Mouse (Mus musculus): ENCODE results near the gene Arpc5. TPM values are rescaled to one million over a fixed set of nuclear protein-coding genes. Genes with fewer than 3 reads are reported as not detected.

Gene Arpc5
- 210 and 213 TPM in 2 replicates for polyA plus RNA-seq (2015; fragmentation: Nextera tagmentation; extraction: Ambion mirVana)

GRCm38 (mm10) chr1:152766032-152766772 is at the start of gene Arpc5, which contains the start of gene Rgl1:
Arpc5 (plus strand) TSS chr1:152766542.
Rgl1 (minus strand) TSS chr1:152766351.
- WGBS = under 1% methylated on average over 84 of the region's 86 CpGs
- peaks cover 19% of the 10 kb centered on the region for H3K4me1 ChIP-seq
- H3K27me3 ChIP-seq = peaks cover 8% of the 10 kb centered on the region
- H3K4me2 ChIP-seq (replicated peaks) = peak within 1 kb of the TSS; percentile 97
- ATAC-seq (ENCODE audit: low FRiP score, low read depth) = peak; percentile 97
- H3K4me3 ChIP-seq = peak within 1 kb of the TSS; percentile 98
- H3K36me3 ChIP-seq = peaks cover 16% of the 10 kb centered on the region
- H3K9ac ChIP-seq = peak within 1 kb of the TSS; percentile 95
- no peaks in the 10 kb centered on the region for H3K9me3 ChIP-seq
- H3K27ac ChIP-seq = peak within 1 kb of the TSS; percentile 72; the same call in 1 of the 2 replicates

- Histone ChIP-seq H3K9me3 (0 out of 2 replicates have a peak, but pooled peaks cover 3% of the 10 kb centered on the region), H3K27ac (no peak overlapping the region), H3K4me1 (peaks cover 22% of the 10 kb centered on the region), H3K4me3 (no peak overlapping the region), H3K4me2 (replicated peaks) (no peak overlapping the region), H3K9ac (no peak overlapping the region), H3K36me3 (no peaks in the 10 kb centered on the region), H3K27me3 (no peaks in the 10 kb centered on the region)
- 74% methylated on average over 1 of the region's 1 CpGs for WGBS
- ATAC-seq (ENCODE audit: low FRiP score, low read depth) = no peak
Measured at GRCm38 (mm10) chr1:152717329-152717728, 49.0 kb upstream of the Arpc5 start.

GRCm38 (mm10) chr1:152718200-152718599 is 48.1 kb upstream of the Arpc5 start:
- Histone ChIP-seq H3K9ac (no peak overlapping the region), H3K4me3 (no peak overlapping the region), H3K27me3 (no peaks in the 10 kb centered on the region), H3K27ac (no peak overlapping the region), H3K36me3 (no peaks in the 10 kb centered on the region), H3K9me3 (0 out of 2 replicates have a peak, but pooled peaks cover 3% of the 10 kb centered on the region), H3K4me2 (replicated peaks) (no peak overlapping the region), H3K4me1 (peaks cover 22% of the 10 kb centered on the region)
- no peak for ATAC-seq (ENCODE audit: low FRiP score, low read depth)
- WGBS = 56% methylated on average over 6 of the region's 6 CpGs

- no peak for ATAC-seq (ENCODE audit: low FRiP score, low read depth)
- Histone ChIP-seq H3K9me3 (no peaks in the 10 kb centered on the region), H3K27ac (no peak overlapping the region), H3K4me3 (no peak overlapping the region), H3K4me2 (replicated peaks) (no peak overlapping the region), H3K9ac (no peak overlapping the region), H3K27me3 (no peaks in the 10 kb centered on the region), H3K36me3 (no peaks in the 10 kb centered on the region), H3K4me1 (peaks cover 19% of the 10 kb centered on the region)
- 74% methylated on average over 4 of the region's 4 CpGs for WGBS
Measured at GRCm38 (mm10) chr1:152720969-152721368, 45.4 kb upstream of the Arpc5 start.

- peaks cover 19% of the 10 kb centered on the region for H3K4me1 ChIP-seq
- no peak overlapping the region for H3K4me2 ChIP-seq (replicated peaks)
- no peak for ATAC-seq (ENCODE audit: low FRiP score, low read depth)
- no peaks in the 10 kb centered on the region for H3K36me3 ChIP-seq
- H3K9ac ChIP-seq = no peak overlapping the region
- H3K27me3 ChIP-seq = no peaks in the 10 kb centered on the region
- whole genome bisulfite sequencing = 69% methylated on average over 11 of the region's 11 CpGs
- H3K4me3 ChIP-seq = no peak overlapping the region
- H3K9me3 ChIP-seq = no peaks in the 10 kb centered on the region
- H3K27ac ChIP-seq = no peak overlapping the region
Measured at GRCm38 (mm10) chr1:152721535-152722198, 44.7 kb upstream of the Arpc5 start.

GRCm38 (mm10) chr1:152724286-152724685 is 42.1 kb upstream of the Arpc5 start:
- no peak overlapping the region for H3K27ac ChIP-seq
- no peak overlapping the region for H3K4me3 ChIP-seq
- H3K9me3 ChIP-seq = no peaks in the 10 kb centered on the region
- H3K4me1 ChIP-seq = peaks cover 12% of the 10 kb centered on the region; the same call in 1 of the 2 replicates
- H3K9ac ChIP-seq = no peak overlapping the region
- no peak for ATAC-seq (ENCODE audit: low FRiP score, low read depth)
- no peak overlapping the region for H3K4me2 ChIP-seq (replicated peaks)
- H3K27me3 ChIP-seq = no peaks in the 10 kb centered on the region
- H3K36me3 ChIP-seq = no peaks in the 10 kb centered on the region

GRCm38 (mm10) chr1:152726095-152726494 is 40.2 kb upstream of the Arpc5 start:
- Histone ChIP-seq H3K4me1 (peaks cover 10% of the 10 kb centered on the region; the same call in 1 of the 2 replicates), H3K36me3 (no peaks in the 10 kb centered on the region), H3K27me3 (no peaks in the 10 kb centered on the region), H3K9me3 (no peaks in the 10 kb centered on the region), H3K27ac (no peak overlapping the region), H3K4me2 (replicated peaks) (no peak overlapping the region), H3K4me3 (no peak overlapping the region), H3K9ac (no peak overlapping the region)
- no peak for ATAC-seq (ENCODE audit: low FRiP score, low read depth)
- 71% methylated on average over 3 of the region's 3 CpGs for WGBS

GRCm38 (mm10) chr1:152727604-152728236 is 38.6 kb upstream of the Arpc5 start:
- no peak overlapping the region for H3K4me2 ChIP-seq (replicated peaks)
- peaks cover 8% of the 10 kb centered on the region; the same call in 1 of the 2 replicates for H3K4me1 ChIP-seq
- H3K27me3 ChIP-seq = no peaks in the 10 kb centered on the region
- no peaks in the 10 kb centered on the region for H3K36me3 ChIP-seq
- WGBS = 56% methylated on average over 4 of the region's 5 CpGs
- no peak overlapping the region for H3K9ac ChIP-seq
- H3K4me3 ChIP-seq = no peak overlapping the region
- no peak overlapping the region for H3K27ac ChIP-seq
- no peak for ATAC-seq (ENCODE audit: low FRiP score, low read depth)
- H3K9me3 ChIP-seq = no peaks in the 10 kb centered on the region

GRCm38 (mm10) chr1:152738793-152739192 is 27.5 kb upstream of the Arpc5 start:
- Histone ChIP-seq H3K9ac (no peak overlapping the region), H3K27me3 (no peaks in the 10 kb centered on the region), H3K9me3 (no peaks in the 10 kb centered on the region), H3K36me3 (no peaks in the 10 kb centered on the region), H3K4me2 (replicated peaks) (no peak overlapping the region), H3K4me3 (no peak overlapping the region), H3K4me1 (peaks cover 9% of the 10 kb centered on the region; the same call in 1 of the 2 replicates), H3K27ac (no peak overlapping the region)
- WGBS = 83% methylated on average over 9 of the region's 9 CpGs
- no peak for ATAC-seq (ENCODE audit: low FRiP score, low read depth)

GRCm38 (mm10) chr1:152739374-152739773 is 27.0 kb upstream of the Arpc5 start:
- WGBS = 94% methylated on average over 11 of the region's 11 CpGs
- Histone ChIP-seq H3K27me3 (no peaks in the 10 kb centered on the region), H3K36me3 (no peaks in the 10 kb centered on the region), H3K4me1 (peaks cover 9% of the 10 kb centered on the region; the same call in 1 of the 2 replicates), H3K27ac (no peak overlapping the region), H3K4me3 (no peak overlapping the region), H3K9ac (no peak overlapping the region), H3K9me3 (no peaks in the 10 kb centered on the region), H3K4me2 (replicated peaks) (no peak overlapping the region)
- ATAC-seq (ENCODE audit: low FRiP score, low read depth) = no peak

- Histone ChIP-seq H3K9me3 (no peaks in the 10 kb centered on the region), H3K4me1 (peaks cover 6% of the 10 kb centered on the region; the same call in 1 of the 2 replicates), H3K4me2 (replicated peaks) (no peak overlapping the region), H3K36me3 (no peaks in the 10 kb centered on the region), H3K27me3 (no peaks in the 10 kb centered on the region), H3K9ac (no peak overlapping the region), H3K27ac (no peak overlapping the region), H3K4me3 (no peak overlapping the region)
- WGBS = 52% methylated on average over 15 of the region's 15 CpGs
- no peak for ATAC-seq (ENCODE audit: low FRiP score, low read depth)
Measured at GRCm38 (mm10) chr1:152743095-152743826, 23.1 kb upstream of the Arpc5 start.

Measured in limb, embryonic 13.5 days (tissue).